Mouse (Mus musculus) ES-E14 (cell line): ENCODE data around the gene Vps13d.

Source experiments
- HCFC1 ChIP-seq: IDR thresholded peaks from 2 replicates; pipeline ENCODE4 v1.6.1; 2012; ENCODE audit warnings: low read length, inconsistent platforms, borderline replicate concordance; ENCODE audit not compliant: insufficient read depth
- ZC3H11A ChIP-seq: IDR thresholded peaks from 2 replicates; pipeline ENCODE4 v1.6.1; 2012; ENCODE audit warnings: low read depth, mild to moderate bottlenecking, inconsistent platforms, low read length, borderline replicate concordance

- TF ChIP-seq ZC3H11A (no peak), HCFC1 (no peak)
These were observed 180.8 kb downstream of the Vps13d start for GRCm38 (mm10) chr4:145013760-145014631.
